Mouse (Mus musculus) adrenal gland, postnatal 0 days (tissue): ENCODE results near the gene Olfr1048. TPM values are rescaled to one million over a fixed set of nuclear protein-coding genes. Genes with fewer than 3 reads are reported as not detected.

Experiments used
- polyA plus RNA-seq: library from polyadenylated mRNA; unstranded; fragments of >200 nt; fragmentation: Nextera tagmentation; extraction: Ambion mirVana; gene quantifications from 2 replicates; pipeline ENCODE4 v1.2.1, GENCODE M21; 2015

Olfr1048 gene
- not detected in 2 replicates for polyA plus RNA-seq

DNA sequence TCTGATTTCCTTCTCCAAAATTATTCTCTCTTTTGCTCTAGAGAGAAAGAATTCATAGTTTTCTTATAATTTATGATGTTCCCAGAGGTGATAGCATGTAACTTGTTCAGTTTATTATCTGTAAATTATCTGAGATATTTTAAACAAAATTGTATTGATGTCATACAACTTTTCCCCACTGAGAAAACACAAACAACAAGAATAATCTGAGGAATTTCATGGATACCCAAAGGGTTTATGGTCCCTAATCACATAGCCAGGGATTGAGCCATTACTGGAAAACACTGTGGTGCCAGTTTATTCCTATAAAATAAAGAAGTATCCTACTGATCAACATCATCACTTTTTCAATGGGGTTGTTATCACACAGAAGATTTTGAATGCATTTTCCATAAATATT, at the start of gene Olfr1048:
TSS of gene Olfr1048 (minus strand) at position 101 of the 400 bp plus-strand sequence.

DNA sequence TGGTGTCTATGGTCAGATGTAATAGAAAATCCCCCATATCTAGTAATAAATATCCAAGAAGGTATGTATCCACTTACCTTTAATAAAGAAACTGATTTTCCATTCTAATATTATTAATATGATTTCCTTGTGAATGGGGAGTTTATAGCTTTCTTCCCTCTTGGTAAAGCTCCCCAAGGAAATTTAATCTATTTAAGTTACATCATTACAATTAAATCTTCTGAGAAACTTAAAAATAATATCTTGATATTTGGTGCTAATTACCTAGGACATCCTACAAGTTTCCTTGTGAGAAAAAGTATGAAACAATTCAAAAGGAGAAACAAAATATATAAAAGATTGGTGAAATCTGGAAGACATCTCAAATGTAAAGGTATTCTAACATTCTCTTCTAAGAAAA, 38.9 kb upstream of the Olfr1048 start, which contains the start of gene Olfr1051:
TSS of gene Olfr1051 (minus strand) at position 101 of the 400 bp plus-strand sequence.

GRCm38 (mm10) chr2:86258228-86258627, 18.1 kb upstream of the Olfr1048 start, which contains the start of gene Olfr1049:
Gene Olfr1049, minus strand, starts transcription at chr2:86258328.

GRCm38 (mm10) chr2:86231301-86231700, 8.8 kb downstream of the Olfr1048 start, which contains the start of gene Olfr1047:
Gene Olfr1047, minus strand, starts transcription at chr2:86231401.

DNA sequence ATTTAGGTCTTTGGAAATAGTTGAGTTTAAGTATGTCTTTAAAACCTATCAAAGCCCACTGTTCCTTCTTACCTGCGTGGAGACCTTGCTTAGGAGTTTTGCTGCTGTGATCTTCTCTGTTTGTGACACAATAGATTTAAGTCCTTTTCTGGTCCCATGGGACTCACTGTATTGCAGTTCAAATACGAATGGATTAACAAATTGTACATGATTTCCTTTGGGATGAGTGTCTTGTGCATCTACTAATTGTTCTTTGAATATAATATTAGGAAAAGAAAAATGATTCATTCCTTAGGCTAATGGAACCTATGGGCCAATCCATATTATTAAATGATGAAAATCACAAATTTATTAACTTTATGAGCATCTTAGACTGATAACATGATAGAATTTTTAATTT, 20.9 kb downstream of the Olfr1048 start, which contains the start of gene Olfr1046:
TSS of gene Olfr1046 (minus strand) at position 101 of the 400 bp plus-strand sequence.

DNA sequence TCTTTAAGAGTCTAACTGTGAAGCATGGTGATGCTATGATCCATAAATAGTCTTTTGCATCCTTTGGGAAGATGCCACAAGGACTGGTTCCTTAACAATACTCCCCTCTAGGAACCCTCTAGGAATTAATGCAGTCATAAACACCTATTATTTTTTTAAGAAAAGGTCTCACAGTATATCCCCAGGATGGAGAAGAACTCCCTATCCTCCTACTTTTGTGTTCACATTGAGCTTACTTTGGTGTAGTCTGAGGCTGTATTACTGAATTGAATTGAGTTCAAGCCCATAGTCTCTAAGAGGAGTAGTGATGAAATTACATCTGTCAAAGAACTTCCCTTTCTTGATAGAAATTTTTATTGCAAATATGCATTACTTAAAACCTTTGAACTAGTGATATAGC, 37.2 kb downstream of the Olfr1048 start, which contains the start of gene Olfr1045:
TSS of gene Olfr1045 (minus strand) at position 101 of the 400 bp plus-strand sequence.

GRCm38 (mm10) chr2:86185583-86185982, 54.5 kb downstream of the Olfr1048 start, which contains the start of gene Olfr52:
Gene Olfr52, minus strand, starts transcription at chr2:86185683.

Other genes with a start within 250 kb of the Olfr1048 start
- gene Olfr1031, start 250.0 kb downstream of the Olfr1048 start, polyA plus RNA-seq = not detected in 2 replicates
- not detected in 2 replicates for gene Olfr1032, start 234.7 kb downstream of the Olfr1048 start, polyA plus RNA-seq
- 6.6 and 7.4 TPM in 2 replicates for gene Olfr1033, start 219.7 kb downstream of the Olfr1048 start, polyA plus RNA-seq
- 0.05 and 0.08 TPM in 2 replicates for gene Olfr1034, start 194.4 kb downstream of the Olfr1048 start, polyA plus RNA-seq
- not detected in 2 replicates for gene Olfr1036, start 166.3 kb downstream of the Olfr1048 start, polyA plus RNA-seq
- gene Olfr1037, start 152.9 kb downstream of the Olfr1048 start, polyA plus RNA-seq = not detected in 2 replicates
- gene Olfr1039, start 104.4 kb downstream of the Olfr1048 start, polyA plus RNA-seq = not detected in 2 replicates
- gene Olfr1040, start 93.6 kb downstream of the Olfr1048 start, polyA plus RNA-seq = not detected in 2 replicates
- gene Olfr1042, start 78.5 kb downstream of the Olfr1048 start, polyA plus RNA-seq = 0.08 TPM in 1 of 2 replicates, not detected in the other
- gene Olfr1043, start 72.8 kb downstream of the Olfr1048 start, polyA plus RNA-seq = not detected in 2 replicates
- gene Olfr1044, start 62.5 kb downstream of the Olfr1048 start, polyA plus RNA-seq = not detected in 2 replicates
- not detected in 2 replicates for gene Olfr52, start 54.6 kb downstream of the Olfr1048 start, polyA plus RNA-seq
- not detected in 2 replicates for gene Olfr1045, start 37.3 kb downstream of the Olfr1048 start, polyA plus RNA-seq
- not detected in 2 replicates for gene Olfr1046, start 21.0 kb downstream of the Olfr1048 start, polyA plus RNA-seq
- gene Olfr1047, start 8.9 kb downstream of the Olfr1048 start, polyA plus RNA-seq = not detected in 2 replicates
- gene Olfr1049, start 18.0 kb upstream of the Olfr1048 start, polyA plus RNA-seq = not detected in 2 replicates
- not detected in 2 replicates for gene Olfr1051, start 38.8 kb upstream of the Olfr1048 start, polyA plus RNA-seq
- not detected in 2 replicates for gene Olfr1052, start 52.2 kb upstream of the Olfr1048 start, polyA plus RNA-seq
- not detected in 2 replicates for gene Olfr1053, start 75.0 kb upstream of the Olfr1048 start, polyA plus RNA-seq
- not detected in 2 replicates for gene Olfr1054, start 95.1 kb upstream of the Olfr1048 start, polyA plus RNA-seq
- not detected in 2 replicates for gene Olfr1055, start 110.0 kb upstream of the Olfr1048 start, polyA plus RNA-seq
- gene Olfr1056, start 122.2 kb upstream of the Olfr1048 start, polyA plus RNA-seq = not detected in 2 replicates
- not detected in 2 replicates for gene Olfr1057, start 138.1 kb upstream of the Olfr1048 start, polyA plus RNA-seq
- gene Olfr1058, start 148.3 kb upstream of the Olfr1048 start, polyA plus RNA-seq = not detected in 2 replicates
- not detected in 2 replicates for gene Olfr1061, start 173.8 kb upstream of the Olfr1048 start, polyA plus RNA-seq
- gene Olfr1062, start 186.5 kb upstream of the Olfr1048 start, polyA plus RNA-seq = not detected in 2 replicates
- not detected in 2 replicates for gene Olfr1065, start 210.3 kb upstream of the Olfr1048 start, polyA plus RNA-seq
- gene Olfr1066, start 216.0 kb upstream of the Olfr1048 start, polyA plus RNA-seq = not detected in 2 replicates
- not detected in 2 replicates for gene Olfr228, start 247.1 kb upstream of the Olfr1048 start, polyA plus RNA-seq